Mouse (Mus musculus): ENCODE data around the gene Kcp.

The Kcp gene

GRCm38 (mm10) chr6:29463388-29463787 is 44.4 kb downstream of the Kcp start:
- DNase-seq (ENCODE audit: low spot score in 2 of 2), result no peak

- DNase-seq (ENCODE audit: low spot score in 2 of 2), result no peak
These were observed 46.2 kb downstream of the Kcp start for GRCm38 (mm10) chr6:29461502-29461901.

GRCm38 (mm10) chr6:29450667-29451066 is 57.1 kb downstream of the Kcp start:
- no peak for DNase-seq (ENCODE audit: low spot score in 2 of 2)

- DNase-seq (ENCODE audit: low spot score in 2 of 2), result no peak
These were observed 57.9 kb downstream of the Kcp start for GRCm38 (mm10) chr6:29449858-29450257.

- DNase-seq (ENCODE audit: low spot score in 2 of 2), result no peak
These were observed 62.4 kb downstream of the Kcp start for GRCm38 (mm10) chr6:29445354-29445753.

- DNase-seq (ENCODE audit: low spot score in 2 of 2), result no peak
These were observed 63.0 kb downstream of the Kcp start for GRCm38 (mm10) chr6:29444773-29445172.

- no peak for DNase-seq (ENCODE audit: low spot score in 2 of 2)
These were observed 68.0 kb downstream of the Kcp start for GRCm38 (mm10) chr6:29439789-29440188.

GRCm38 (mm10) chr6:29439251-29439650 is 68.5 kb downstream of the Kcp start:
- no peak for DNase-seq (ENCODE audit: low spot score in 2 of 2)

GRCm38 (mm10) chr6:29436461-29436934 is 71.3 kb downstream of the Kcp start:
- no peak for DNase-seq (ENCODE audit: low spot score in 2 of 2)

GRCm38 (mm10) chr6:29435940-29436451 is 71.8 kb downstream of the Kcp start:
- DNase-seq (ENCODE audit: low spot score in 2 of 2), result no peak

- no peak for DNase-seq (ENCODE audit: low spot score in 2 of 2)
These were observed 72.7 kb downstream of the Kcp start for GRCm38 (mm10) chr6:29434911-29435691.

GRCm38 (mm10) chr6:29433804-29434795 is 73.7 kb downstream of the Kcp start:
- no peak for DNase-seq (ENCODE audit: low spot score in 2 of 2)

GRCm38 (mm10) chr6:29433038-29433803 is 74.5 kb downstream of the Kcp start, which contains the start of gene Flnc:
Gene Flnc, plus strand, starts transcription at chr6:29433256.
- DNase-seq (ENCODE audit: low spot score in 2 of 2), result no peak

- DNase-seq (ENCODE audit: low spot score in 2 of 2), result no peak
These were observed 75.1 kb downstream of the Kcp start for GRCm38 (mm10) chr6:29432676-29433037.

- no peak for DNase-seq (ENCODE audit: low spot score in 2 of 2)
These were observed 75.6 kb downstream of the Kcp start for GRCm38 (mm10) chr6:29432156-29432555.

GRCm38 (mm10) chr6:29431473-29431872 is 76.3 kb downstream of the Kcp start:
- no peak for DNase-seq (ENCODE audit: low spot score in 2 of 2)

GRCm38 (mm10) chr6:29430681-29431420 is 76.9 kb downstream of the Kcp start:
- no peak for DNase-seq (ENCODE audit: low spot score in 2 of 2)

GRCm38 (mm10) chr6:29428171-29428570 is 79.6 kb downstream of the Kcp start:
- no peak for DNase-seq (ENCODE audit: low spot score in 2 of 2)

GRCm38 (mm10) chr6:29426331-29426730 is 81.4 kb downstream of the Kcp start:
- no peak for DNase-seq (ENCODE audit: low spot score in 2 of 2)

- DNase-seq (ENCODE audit: low spot score in 2 of 2), result no peak
These were observed 82.6 kb downstream of the Kcp start for GRCm38 (mm10) chr6:29425118-29425517.
